Mouse (Mus musculus) heart, postnatal 0 days (tissue): Measurements from ENCODE around the gene Ccr10. TPM values are rescaled to one million over a fixed set of nuclear protein-coding genes. Genes with fewer than 3 reads are reported as not detected.

Experiments used
- ATAC-seq: fragments of 200-750 bp; cut with Nextera tagmentation; 2 replicates; pipeline ENCODE4 v1.8.0; 2017; ENCODE audit warnings: low read depth, moderate number of reproducible peaks, moderate library complexity; ENCODE audit not compliant: insufficient read depth
- DNase-seq: peaks from one replicate; pipeline ENCODE4 v3.0.0-alpha.2; 2016; ENCODE audit warnings: low spot score
- H3K27ac ChIP-seq: fragments of 300-500 bp; sonication (generic); 2 replicates; pipeline ENCODE4 v1.5.1; 2014; ENCODE audit warnings: low read depth, mild to moderate bottlenecking
- H3K27me3 ChIP-seq: fragments of 300-500 bp; sonication (generic); 2 replicates; pipeline ENCODE4 v1.6.1; 2014; ENCODE audit warnings: low read length, mixed read lengths; ENCODE audit not compliant: control insufficient read depth, insufficient read depth
- H3K36me3 ChIP-seq: fragments of 300-500 bp; sonication (generic); replicated peaks from 2 replicates; pipeline ENCODE4 v1.6.1; 2014; ENCODE audit warnings: low read length, mixed read lengths; ENCODE audit not compliant: control insufficient read depth, insufficient read depth
- H3K4me1 ChIP-seq: fragments of 300-500 bp; sonication (generic); 2 replicates; pipeline ENCODE4 v1.6.1; 2014; ENCODE audit warnings: antibody characterized with exemption; ENCODE audit not compliant: control insufficient read depth, insufficient read depth
- H3K4me2 ChIP-seq: fragments of 300-500 bp; sonication (generic); 2 replicates; pipeline ENCODE4 v1.6.1; 2014; ENCODE audit warnings: low read depth, mild to moderate bottlenecking, low read length, moderate library complexity
- H3K4me3 ChIP-seq: fragments of 300-500 bp; sonication (generic); 2 replicates; pipeline ENCODE4 v1.5.1; 2014; ENCODE audit warnings: low read depth, low read length
- H3K9ac ChIP-seq: fragments of 300-500 bp; sonication (generic); replicated peaks from 2 replicates; pipeline ENCODE4 v1.6.1; 2014; ENCODE audit warnings: low read depth, low read length, mixed read lengths
- H3K9me3 ChIP-seq: fragments of 300-500 bp; sonication (generic); replicated peaks from 2 replicates; pipeline ENCODE4 v1.6.1; 2016; ENCODE audit warnings: low read length; ENCODE audit not compliant: control insufficient read depth
- CTCF ChIP-seq: IDR thresholded peaks from 2 replicates; pipeline ENCODE4 v1.5.1; 2016; ENCODE audit warnings: antibody characterized with exemption, control low read depth, low read depth
- EP300 ChIP-seq: IDR thresholded peaks from 2 replicates; pipeline ENCODE4 v1.6.1; 2016; ENCODE audit warnings: antibody characterized with exemption, low read depth
- WGBS: fragments of 180-500 bp; shearing (Covaris S2); extraction: QIAGEN DNeasy Blood & Tissue Kit; methylation state at CpG from one replicate; pipeline ENCODE4 v1.1.7; 2014; 5-methylcytosine and 5-hydroxymethylcytosine counted together
- polyA plus RNA-seq: library from polyadenylated mRNA; unstranded; fragments of >200 nt; fragmentation: Nextera tagmentation; extraction: Ambion mirVana; gene quantifications from 2 replicates; pipeline ENCODE4 v1.2.1, GENCODE M21; 2015
- total RNA-seq: library from RNA; depleted of rRNA; stranded (reverse); fragments of >200 nt; gene quantifications from 2 replicates; pipeline ENCODE4 v1.2.3, GENCODE M21; 2014; ENCODE audit warnings: low replicate concordance

Ccr10 gene
- total and polyA plus RNA-seq, 2 experiments from 2014 or later: 0.31 TPM; not detected in 1

DNA sequence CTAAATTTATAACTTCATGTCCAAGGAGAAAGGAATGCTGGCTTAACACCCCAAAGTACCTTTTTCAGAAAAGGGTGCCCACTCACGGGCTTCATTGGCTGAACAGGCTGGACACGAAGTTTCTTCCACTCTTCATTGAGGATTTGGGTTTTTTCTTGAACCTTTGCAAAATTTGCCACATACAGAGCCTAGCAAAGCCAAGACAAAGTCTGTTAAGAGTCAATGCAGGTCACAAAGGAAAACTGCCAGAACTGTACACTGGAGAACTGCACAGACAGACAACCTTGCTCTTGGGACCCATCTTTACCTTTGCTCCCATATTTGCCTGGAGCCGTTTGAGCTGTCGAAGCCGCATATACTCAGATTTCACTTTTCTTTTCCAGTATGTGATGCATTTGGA is 41.7 kb upstream of the Ccr10 start:
- DNase-seq (no peak), ATAC-seq (no peak)
- 90% methylated on average over 5 of the region's 5 CpGs for WGBS
- Histone ChIP-seq H3K9ac (no peak overlapping the region), H3K27me3 (no peaks in the 10 kb centered on the region), H3K27ac (no peak overlapping the region), H3K4me1 (no peaks in the 10 kb centered on the region; the same call in 1 of the 2 replicates), H3K36me3 (peaks cover 48% of the 10 kb centered on the region), H3K9me3 (no peaks in the 10 kb centered on the region), H3K4me2 (no peak overlapping the region), H3K4me3 (no peak overlapping the region)
- TF ChIP-seq EP300: no peak
- TF ChIP-seq CTCF: no peak

DNA sequence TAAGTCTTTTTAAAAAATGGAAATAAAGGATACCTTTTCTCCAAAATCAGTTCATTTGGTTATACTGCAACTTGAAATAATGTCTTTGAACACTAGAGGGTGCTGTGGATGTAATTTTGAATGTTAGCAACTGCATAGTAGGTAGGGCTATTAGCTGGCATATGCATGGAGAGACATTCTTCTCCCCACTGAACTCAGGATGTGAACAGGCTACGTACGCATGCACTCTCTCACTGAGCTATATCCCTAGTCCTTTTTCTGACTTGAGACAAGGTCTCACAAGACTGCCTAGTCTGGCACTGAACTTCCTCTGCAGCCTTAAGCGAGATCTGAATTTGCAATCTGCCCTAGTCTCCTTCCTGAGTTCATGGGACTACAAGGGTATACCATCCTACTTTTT is 36.7 kb upstream of the Ccr10 start:
- peak; percentile 84 for ATAC-seq
- TF ChIP-seq CTCF: peak; percentile 78
- no peak; the same call in 1 of the 2 replicates for TF ChIP-seq EP300
- peaks cover 68% of the 10 kb centered on the region for H3K36me3 ChIP-seq
- H3K27me3 ChIP-seq: no peaks in the 10 kb centered on the region
- no peak overlapping the region for H3K27ac ChIP-seq
- WGBS: 27% methylated on average over 3 of the region's 3 CpGs
- no peak overlapping the region for H3K4me2 ChIP-seq
- H3K9me3 ChIP-seq: no peaks in the 10 kb centered on the region
- no peak overlapping the region for H3K4me3 ChIP-seq
- DNase-seq: peak; percentile 88
- no peak overlapping the region for H3K9ac ChIP-seq
- H3K4me1 ChIP-seq: no peaks in the 10 kb centered on the region

DNA sequence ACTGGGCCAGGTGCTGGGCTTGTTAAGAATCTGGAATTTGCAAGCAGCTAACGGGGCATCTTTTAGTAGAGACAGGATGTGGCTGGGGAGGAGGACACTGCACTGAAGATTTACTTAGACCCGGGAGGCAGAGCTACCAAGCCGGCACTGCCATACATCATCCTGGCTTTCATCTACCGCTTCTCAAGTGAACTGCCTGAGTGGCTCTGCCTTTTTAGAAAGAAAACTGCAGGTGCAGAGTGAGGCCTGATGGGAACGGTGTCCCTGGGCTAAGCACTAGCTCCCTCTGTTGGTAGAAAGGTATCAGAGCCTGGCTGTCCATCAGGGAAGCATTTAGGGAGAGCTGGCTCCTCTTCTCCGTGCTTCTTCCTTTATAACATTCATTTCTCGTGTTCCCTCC is 25.7 kb upstream of the Ccr10 start:
- ATAC-seq: no peak; the same call in 1 of the 2 replicates
- Histone ChIP-seq H3K9me3 (no peaks in the 10 kb centered on the region), H3K4me3 (no peak overlapping the region), H3K27ac (no peak overlapping the region), H3K4me1 (no peaks in the 10 kb centered on the region), H3K27me3 (no peaks in the 10 kb centered on the region), H3K9ac (no peak overlapping the region), H3K4me2 (no peak overlapping the region), H3K36me3 (peaks cover 82% of the 10 kb centered on the region)
- WGBS: 23% methylated on average over 7 of the region's 7 CpGs
- DNase-seq: peak; percentile 70
- TF ChIP-seq EP300 (no peak), CTCF (peak; percentile 77)

DNA sequence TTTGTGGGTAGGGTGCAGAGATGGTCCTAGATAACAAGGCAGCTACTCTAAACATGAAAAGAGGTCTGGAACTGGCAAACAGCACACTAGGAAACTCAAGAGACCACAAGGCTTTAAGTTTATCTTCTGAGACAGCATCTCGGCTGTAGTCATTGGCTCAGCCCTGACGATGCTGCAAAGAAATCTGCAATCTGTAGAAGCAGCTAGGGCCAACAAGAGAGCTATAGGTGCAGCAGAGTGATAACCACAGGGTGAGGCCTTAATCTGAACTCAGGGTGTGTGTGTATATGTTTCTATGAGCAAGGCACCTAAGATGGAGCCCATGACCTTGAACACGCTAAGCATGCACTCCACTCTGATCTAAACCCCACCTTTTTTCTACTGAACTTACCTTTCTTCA is 24.3 kb upstream of the Ccr10 start:
- DNase-seq (no peak), ATAC-seq (no peak)
- Histone ChIP-seq H3K4me1 (peaks cover 2% of the 10 kb centered on the region; the same call in 1 of the 2 replicates), H3K9me3 (no peaks in the 10 kb centered on the region), H3K27ac (no peak overlapping the region), H3K36me3 (peaks cover 79% of the 10 kb centered on the region), H3K4me2 (no peak overlapping the region), H3K9ac (no peak overlapping the region), H3K4me3 (no peak overlapping the region), H3K27me3 (no peaks in the 10 kb centered on the region)
- no peak for TF ChIP-seq EP300
- WGBS: 94% methylated on average over 3 of the region's 3 CpGs

DNA sequence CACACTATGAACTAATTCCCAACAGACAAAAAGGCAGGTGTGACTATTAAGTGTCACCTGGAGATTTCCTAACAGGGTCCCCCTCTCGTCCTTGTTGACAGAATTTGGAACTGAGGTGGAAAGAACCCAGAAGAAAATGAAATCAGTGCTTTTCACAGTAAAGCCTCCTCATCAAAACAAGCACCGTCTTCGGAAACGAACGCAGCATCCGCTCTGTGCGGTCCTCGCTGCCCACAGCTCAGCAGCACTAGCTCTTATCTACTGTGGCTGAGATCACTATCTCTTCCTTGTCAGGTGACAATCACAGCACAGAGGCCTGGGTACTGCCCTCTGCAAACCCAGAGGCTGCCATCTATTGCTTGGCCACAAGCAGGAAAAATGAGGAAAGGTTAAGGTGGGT is 20.9 kb upstream of the Ccr10 start:
- H3K9me3 ChIP-seq: no peaks in the 10 kb centered on the region
- H3K9ac ChIP-seq: no peak overlapping the region
- H3K4me2 ChIP-seq: no peak overlapping the region
- TF ChIP-seq EP300 (no peak), CTCF (no peak)
- no peaks in the 10 kb centered on the region for H3K27me3 ChIP-seq
- DNase-seq (no peak), ATAC-seq (no peak)
- peaks cover 63% of the 10 kb centered on the region for H3K36me3 ChIP-seq
- 88% methylated on average over 8 of the region's 8 CpGs for WGBS
- no peak overlapping the region for H3K27ac ChIP-seq
- peaks cover 19% of the 10 kb centered on the region for H3K4me1 ChIP-seq
- H3K4me3 ChIP-seq: no peak overlapping the region

DNA sequence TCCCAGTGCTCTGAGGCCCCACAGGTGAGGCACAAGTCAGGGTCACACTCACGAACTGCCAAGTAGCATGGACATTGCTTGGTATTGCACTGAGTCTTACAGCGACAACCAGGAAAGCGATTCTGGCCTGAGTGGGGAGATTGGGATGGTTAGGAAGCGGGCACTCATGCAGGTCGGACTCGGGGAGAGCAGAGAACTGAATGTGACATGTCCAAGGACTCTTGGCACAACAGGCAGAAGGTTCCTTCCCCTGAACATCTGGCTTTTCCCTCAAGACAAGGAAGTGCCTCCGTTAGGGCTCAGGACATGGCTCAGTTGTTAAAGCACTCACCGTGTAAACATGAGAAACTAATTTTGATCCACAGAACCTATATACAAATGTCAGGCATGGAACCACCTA is 20.3 kb upstream of the Ccr10 start:
- DNase-seq: no peak
- Histone ChIP-seq H3K4me1 (peaks cover 25% of the 10 kb centered on the region), H3K9me3 (no peaks in the 10 kb centered on the region), H3K9ac (no peak overlapping the region), H3K27ac (no peak overlapping the region), H3K4me2 (no peak overlapping the region), H3K27me3 (no peaks in the 10 kb centered on the region), H3K4me3 (no peak overlapping the region), H3K36me3 (peaks cover 58% of the 10 kb centered on the region)
- WGBS: 79% methylated on average over 8 of the region's 8 CpGs
- no peak for ATAC-seq
- TF ChIP-seq EP300: no peak
- TF ChIP-seq CTCF: no peak
